Mouse (Mus musculus): Measurements from ENCODE around the gene Fgfr1op2.
A peak's percentile ranks its signal among the peaks of the same experiment; 100 is the strongest.
"Not testable (repeated sequence)": the region's sequence is repeated elsewhere in the genome, so short reads cannot be mapped to it uniquely, and the experiment has no call there.

The Fgfr1op2 gene

GRCm38 (mm10) chr6:146576903-146577302, at the start of gene Fgfr1op2:
Gene Fgfr1op2 (plus strand): TSS chr6:146577203.
- no peak for DNase-seq (ENCODE audit: low spot score)

GRCm38 (mm10) chr6:146527537-146527936, 49.5 kb upstream of the Fgfr1op2 start:
- no peak for DNase-seq (ENCODE audit: low spot score)

GRCm38 (mm10) chr6:146530363-146530762, 46.6 kb upstream of the Fgfr1op2 start:
- no peak for DNase-seq (ENCODE audit: low spot score)

- no peak for DNase-seq (ENCODE audit: low spot score)
Observed at GRCm38 (mm10) chr6:146530769-146531168, 46.2 kb upstream of the Fgfr1op2 start.

GRCm38 (mm10) chr6:146533146-146533545, 43.9 kb upstream of the Fgfr1op2 start:
- no peak for DNase-seq (ENCODE audit: low spot score)

- DNase-seq (ENCODE audit: low spot score): no peak
Observed at GRCm38 (mm10) chr6:146535501-146535900, 41.5 kb upstream of the Fgfr1op2 start.

GRCm38 (mm10) chr6:146537111-146537510, 39.9 kb upstream of the Fgfr1op2 start:
- no peak for DNase-seq (ENCODE audit: low spot score)

- DNase-seq (ENCODE audit: low spot score): no peak
Observed at GRCm38 (mm10) chr6:146538071-146538470, 38.9 kb upstream of the Fgfr1op2 start.

- no peak for DNase-seq (ENCODE audit: low spot score)
Observed at GRCm38 (mm10) chr6:146538661-146539060, 38.3 kb upstream of the Fgfr1op2 start.

GRCm38 (mm10) chr6:146540386-146540785, 36.6 kb upstream of the Fgfr1op2 start:
- no peak for DNase-seq (ENCODE audit: low spot score)

- no peak for DNase-seq (ENCODE audit: low spot score)
Observed at GRCm38 (mm10) chr6:146544622-146545021, 32.4 kb upstream of the Fgfr1op2 start.

GRCm38 (mm10) chr6:146545289-146545865, 31.6 kb upstream of the Fgfr1op2 start:
- no peak for DNase-seq (ENCODE audit: low spot score)

GRCm38 (mm10) chr6:146550421-146550820, 26.6 kb upstream of the Fgfr1op2 start:
- no peak for DNase-seq (ENCODE audit: low spot score)

GRCm38 (mm10) chr6:146551326-146551725, 25.7 kb upstream of the Fgfr1op2 start:
- DNase-seq (ENCODE audit: low spot score): no peak

GRCm38 (mm10) chr6:146562461-146562860, 14.5 kb upstream of the Fgfr1op2 start:
- DNase-seq (ENCODE audit: low spot score): not testable (repeated sequence)

- no peak for DNase-seq (ENCODE audit: low spot score)
Observed at GRCm38 (mm10) chr6:146572073-146572472, 4.9 kb upstream of the Fgfr1op2 start.

- DNase-seq (ENCODE audit: low spot score): peak; percentile 96
Observed at GRCm38 (mm10) chr6:146577310-146578109, 507 bp downstream of the Fgfr1op2 start, which contains the start of gene Ints13. Gene Ints13 (minus strand): TSS chr6:146577835.

- peak; percentile 63 for DNase-seq (ENCODE audit: low spot score)
Observed at GRCm38 (mm10) chr6:146578111-146578531, 1.1 kb downstream of the Fgfr1op2 start.

- DNase-seq (ENCODE audit: low spot score): peak; percentile 36
Observed at GRCm38 (mm10) chr6:146578586-146578985, 1.6 kb downstream of the Fgfr1op2 start.

GRCm38 (mm10) chr6:146580381-146580926, 3.5 kb downstream of the Fgfr1op2 start:
- no peak for DNase-seq (ENCODE audit: low spot score)

- no peak for DNase-seq (ENCODE audit: low spot score)
Observed at GRCm38 (mm10) chr6:146583366-146584046, 6.5 kb downstream of the Fgfr1op2 start.

GRCm38 (mm10) chr6:146585134-146585533, 8.1 kb downstream of the Fgfr1op2 start:
- no peak for DNase-seq (ENCODE audit: low spot score)
